9 mouse cellular contexts compared by ENCODE assay signal in genomic region chr1:172295751-172296197, GRCm38 (mm10). TPM values are rescaled to one million over a fixed set of nuclear protein-coding genes. Genes with fewer than 3 reads are reported as not detected.
DNase-seq lines count a peak whose midpoint lies in the region; ATAC-seq lines count a peak whose summit lies in the region.
"Had no signal": no experiment of that assay in that cellular context is flagged by ENCODE, and none has a peak within 500 bp of the region (broad histone marks: within the 10 kb centered on the region; RNA-seq: fewer than 3 reads in every experiment).

No protein-coding gene starts in this region.

- intact Hi-C loops in left cerebral cortex, postnatal 14 days (cut with DNase I) = no loop called here

- no peak overlapping the region for H3K4me3 ChIP-seq in embryonic facial prominence, embryonic 13.5 days
- peak overlapping the region in 1 of 2 experiments; percentile 42; a peak in 1 of 4 replicates for H3K4me3 ChIP-seq in heart, embryonic 14.5 days (ENCODE audit: control insufficient read depth in 1 of 2, insufficient read depth in 1 of 2, low read depth in 1 of 2, low read length in 2 of 2)
- peak overlapping the region; percentile 24; the same call in 1 of the 2 replicates for H3K4me3 ChIP-seq in midbrain, embryonic 13.5 days (replicated peaks)

- no peaks in the 10 kb centered on the region for H3K9me3 ChIP-seq in embryonic facial prominence, embryonic 13.5 days
- no peaks in the 10 kb centered on the region for H3K9me3 ChIP-seq in heart, embryonic 14.5 days (ENCODE audit: control insufficient read depth, low read length)
- H3K9me3 ChIP-seq in midbrain, embryonic 13.5 days = no peaks in the 10 kb centered on the region

- WGBS in embryonic facial prominence, embryonic 13.5 days = 41% methylated on average over 4 of the region's 4 CpGs
- WGBS in heart, embryonic 14.5 days = 27% methylated on average over 4 of the region's 4 CpGs
- 44% methylated on average over 4 of the region's 4 CpGs for WGBS in midbrain, embryonic 13.5 days

- peaks cover 36% of the 10 kb centered on the region for H3K4me1 ChIP-seq in embryonic facial prominence, embryonic 13.5 days
- peaks cover 49 to 51% of the 10 kb centered on the region in 2 experiments for H3K4me1 ChIP-seq in heart, embryonic 14.5 days (ENCODE audit: control insufficient read depth in 2 of 2, insufficient read depth in 2 of 2, low read length in 2 of 2)
- H3K4me1 ChIP-seq in midbrain, embryonic 13.5 days (replicated peaks) = peaks cover 45% of the 10 kb centered on the region

- H3K27ac ChIP-seq in embryonic facial prominence, embryonic 13.5 days = peak overlapping the region; percentile 72
- peak overlapping the region; percentile 36 to 86 for H3K27ac ChIP-seq in heart, embryonic 14.5 days (replicated peaks in 1 of 2; ENCODE audit: control insufficient read depth in 1 of 2, insufficient read depth in 1 of 2, low read depth in 2 of 2, low read length in 2 of 2)
- H3K27ac ChIP-seq in midbrain, embryonic 13.5 days = peak overlapping the region; percentile 47; the same call in 1 of the 2 replicates

- no peak overlapping the region for H3K9ac ChIP-seq in embryonic facial prominence, embryonic 13.5 days
- H3K9ac ChIP-seq in heart, embryonic 14.5 days (ENCODE audit: low read length) = peak overlapping the region; percentile 59
- H3K9ac ChIP-seq in midbrain, embryonic 13.5 days (replicated peaks) = no peak overlapping the region

- H3K4me2 ChIP-seq in embryonic facial prominence, embryonic 13.5 days = peak overlapping the region; percentile 9; the same call in 1 of the 2 replicates
- peak overlapping the region; percentile 75 for H3K4me2 ChIP-seq in heart, embryonic 14.5 days (ENCODE audit: low read length)
- H3K4me2 ChIP-seq in midbrain, embryonic 13.5 days (replicated peaks) = peak overlapping the region; percentile 33

- H3K27me3 ChIP-seq in embryonic facial prominence, embryonic 13.5 days = no peaks in the 10 kb centered on the region
- H3K27me3 ChIP-seq in heart, embryonic 14.5 days (ENCODE audit: control insufficient read depth, insufficient read depth, low read length) = no peaks in the 10 kb centered on the region
- H3K27me3 ChIP-seq in midbrain, embryonic 13.5 days = peaks cover 5% of the 10 kb centered on the region; the same call in 1 of the 2 replicates
- H3K27me3 ChIP-seq: Patski had no signal

- DNase-seq in left cerebral cortex, postnatal 14 days (ENCODE audit: low spot score in 2 of 2) = peak; percentile 61 to 75
- no peak for DNase-seq in left cerebral cortex, adult 18-20 months (ENCODE audit: low spot score in 2 of 2)
- DNase-seq in spleen, adult 18-20 months = no peak
- DNase-seq in urinary bladder, adult 2 months (ENCODE audit: low spot score) = no peak
- no peak for DNase-seq in kidney, adult 18-20 months

- no peaks in the 10 kb centered on the region for H3K36me3 ChIP-seq in embryonic facial prominence, embryonic 13.5 days
- peaks cover 22% of the 10 kb centered on the region for H3K36me3 ChIP-seq in heart, embryonic 14.5 days (ENCODE audit: control insufficient read depth, insufficient read depth, low read length)
- H3K36me3 ChIP-seq in midbrain, embryonic 13.5 days = no peaks in the 10 kb centered on the region

- ATAC-seq in embryonic facial prominence, embryonic 13.5 days (ENCODE audit: insufficient number of reproducible peaks, insufficient read depth, low FRiP score, low TSS enrichment, low read depth) = no peak
- ATAC-seq in heart, embryonic 14.5 days (ENCODE audit: insufficient number of reproducible peaks, insufficient read depth, low FRiP score, low read depth) = no peak
- peak; percentile 64 for ATAC-seq in midbrain, embryonic 13.5 days
- ATAC-seq: Patski had no signal

RNA-seq across cellular contexts. Expression of gene Atp1a2, which starts 2.1 kb away (rescaled TPM):
- total RNA-seq in left cerebral cortex, postnatal 14 days (2021) = 100 to 1,000 TPM; 571 to 592 TPM
- 100 to 1,000 TPM; 588 to 687 TPM for total RNA-seq in left cerebral cortex, adult 18-20 months (2021)
- polyA plus RNA-seq in embryonic facial prominence, embryonic 13.5 days (2015; fragmentation: Nextera tagmentation; extraction: Ambion mirVana) = 1.9 and 2.5 TPM in 2 replicates
- 5.3 and 7.3 TPM in 2 replicates for polyA plus RNA-seq in heart, embryonic 14.5 days (2014; fragmentation: Nextera tagmentation; extraction: Ambion mirVana)
- polyA plus RNA-seq in midbrain, embryonic 13.5 days (2015; fragmentation: Nextera tagmentation; extraction: Ambion mirVana) = 25.3 and 25.8 TPM in 2 replicates
- polyA plus RNA-seq in urinary bladder, adult 2 months (2012; rRNA removed) = 44.1 and 57.0 TPM in 2 replicates

RNA-seq across cellular contexts. Expression of gene Kcnj9, which starts 33.3 kb away (rescaled TPM):
- total RNA-seq in left cerebral cortex, postnatal 14 days (2021) = 100 to 1,000 TPM; 119 to 130 TPM
- 100 to 1,000 TPM; 132 to 133 TPM for total RNA-seq in left cerebral cortex, adult 18-20 months (2021)
- 0.07 TPM in 1 of 2 replicates, not detected in the other for polyA plus RNA-seq in embryonic facial prominence, embryonic 13.5 days (2015; fragmentation: Nextera tagmentation; extraction: Ambion mirVana)
- not detected in 2 replicates for polyA plus RNA-seq in heart, embryonic 14.5 days (2014; fragmentation: Nextera tagmentation; extraction: Ambion mirVana)
- polyA plus RNA-seq in midbrain, embryonic 13.5 days (2015; fragmentation: Nextera tagmentation; extraction: Ambion mirVana) = 3.6 and 3.9 TPM in 2 replicates
- 0.04 and 0.23 TPM in 2 replicates for polyA plus RNA-seq in urinary bladder, adult 2 months (2012; rRNA removed)

RNA-seq across cellular contexts. Expression of gene Igsf8, which starts 34.3 kb away (rescaled TPM):
- 100 to 1,000 TPM; 231 to 244 TPM for total RNA-seq in left cerebral cortex, postnatal 14 days (2021)
- total RNA-seq in left cerebral cortex, adult 18-20 months (2021) = 100 to 1,000 TPM; 278 to 283 TPM
- polyA plus RNA-seq in embryonic facial prominence, embryonic 13.5 days (2015; fragmentation: Nextera tagmentation; extraction: Ambion mirVana) = 46.9 and 49.8 TPM in 2 replicates
- 20.7 and 24.7 TPM in 2 replicates for polyA plus RNA-seq in heart, embryonic 14.5 days (2014; fragmentation: Nextera tagmentation; extraction: Ambion mirVana)
- polyA plus RNA-seq in midbrain, embryonic 13.5 days (2015; fragmentation: Nextera tagmentation; extraction: Ambion mirVana) = 90.3 and 112 TPM in 2 replicates
- 54.7 and 60.0 TPM in 2 replicates for polyA plus RNA-seq in urinary bladder, adult 2 months (2012; rRNA removed)

RNA-seq across cellular contexts. Expression of gene Atp1a4, which starts 37.6 kb away (rescaled TPM):
- total RNA-seq in left cerebral cortex, postnatal 14 days (2021) = not detected
- not detected for total RNA-seq in left cerebral cortex, adult 18-20 months (2021)
- not detected in 2 replicates for polyA plus RNA-seq in embryonic facial prominence, embryonic 13.5 days (2015; fragmentation: Nextera tagmentation; extraction: Ambion mirVana)
- 0.23 and 0.26 TPM in 2 replicates for polyA plus RNA-seq in heart, embryonic 14.5 days (2014; fragmentation: Nextera tagmentation; extraction: Ambion mirVana)
- not detected in 2 replicates for polyA plus RNA-seq in midbrain, embryonic 13.5 days (2015; fragmentation: Nextera tagmentation; extraction: Ambion mirVana)
- not detected in 2 replicates for polyA plus RNA-seq in urinary bladder, adult 2 months (2012; rRNA removed)

RNA-seq across cellular contexts. Expression of gene Kcnj10, which starts 45.2 kb away (rescaled TPM):
- total RNA-seq in left cerebral cortex, postnatal 14 days (2021) = 10 to 100 TPM; 79.5 to 84.5 TPM
- 10 to 100 TPM; 67.5 to 87.1 TPM for total RNA-seq in left cerebral cortex, adult 18-20 months (2021)
- polyA plus RNA-seq in embryonic facial prominence, embryonic 13.5 days (2015; fragmentation: Nextera tagmentation; extraction: Ambion mirVana) = 0.06 TPM in 2 replicates
- not detected in 2 replicates for polyA plus RNA-seq in heart, embryonic 14.5 days (2014; fragmentation: Nextera tagmentation; extraction: Ambion mirVana)
- polyA plus RNA-seq in midbrain, embryonic 13.5 days (2015; fragmentation: Nextera tagmentation; extraction: Ambion mirVana) = 0.98 TPM in 2 replicates
- 0.39 and 0.52 TPM in 2 replicates for polyA plus RNA-seq in urinary bladder, adult 2 months (2012; rRNA removed)

Comparison
In these comparisons a context has a peak if more than half of its experiments do, and no peak if none do; other contexts are left out.
1. DNase-seq: peak in left cerebral cortex, postnatal 14 days (2 of 2); none in left cerebral cortex, adult 18-20 months (0 of 2), spleen, adult 18-20 months (0 of 2), urinary bladder, adult 2 months (single experiment) and kidney, adult 18-20 months (single experiment).
2. H3K4me2 ChIP-seq: peak in every context shown above with its lines; median percentile 75 in heart, embryonic 14.5 days; 33 in midbrain, embryonic 13.5 days; 9 in embryonic facial prominence, embryonic 13.5 days.
3. Peak in every context shown above with its lines, with median percentiles within 50 percentile points of each other: H3K27ac ChIP-seq.